Mouse (Mus musculus) small intestine, adult 2 months (tissue): ENCODE data around the gene Apoe.

Experiments used
- CTCF ChIP-seq: fragments of 200-500 bp; IDR thresholded peaks from 2 replicates; pipeline ENCODE4 v1.5.1; 2012; ENCODE audit warnings: low read depth, mild to moderate bottlenecking, control low read depth, inconsistent platforms, low read length, moderate library complexity, mixed read lengths; ENCODE audit not compliant: insufficient replicate concordance, insufficient read length; ENCODE audit errors: extremely low read depth
- POLR2A ChIP-seq: fragments of 200-500 bp; IDR thresholded peaks from 2 replicates; pipeline ENCODE4 v1.6.1; 2012; ENCODE audit warnings: low read depth, mild to moderate bottlenecking, control low read depth, inconsistent platforms, low read length, moderate library complexity

DNA sequence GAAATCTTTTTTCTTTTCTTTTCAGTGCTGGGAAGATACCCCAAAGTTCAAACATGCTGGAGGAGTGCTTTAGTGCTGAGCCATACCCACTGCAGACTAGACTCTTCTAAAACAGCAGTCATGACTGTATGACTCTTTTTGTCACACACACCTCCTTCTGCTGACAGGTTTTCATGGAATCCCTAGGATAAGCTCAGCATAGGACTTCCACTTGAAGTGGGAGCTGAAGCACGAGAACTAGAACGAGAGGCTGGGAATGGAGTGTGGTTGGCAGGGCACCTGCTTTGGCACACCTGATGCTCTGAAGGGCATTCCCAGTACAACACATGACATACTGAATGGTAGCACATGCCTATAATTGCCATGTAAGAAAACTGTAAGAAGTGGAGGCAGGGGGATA, 46.4 kb downstream of the Apoe start:
- TF ChIP-seq CTCF (no peak), POLR2A (no peak)
